Mouse (Mus musculus) gastrocnemius, adult 2 months (tissue): ENCODE results near the gene Fam222b. TPM values are rescaled to one million over a fixed set of nuclear protein-coding genes. Genes with fewer than 3 reads are reported as not detected.
"Not testable (repeated sequence)": the region's sequence is repeated elsewhere in the genome, so short reads cannot be mapped to it uniquely, and the experiment has no call there.

Source experiments
- DNase-seq: peaks from one replicate; pipeline ENCODE4 v3.0.0; 2022
- H3K27ac ChIP-seq: fragments of 200-600 bp; 2 replicates; pipeline ENCODE4 v1.8.1; 2022; ENCODE audit warnings: mild to moderate bottlenecking
- H3K4me3 ChIP-seq: fragments of 200-600 bp; 2 replicates; pipeline ENCODE4 v1.8.1; 2022; ENCODE audit warnings: mild to moderate bottlenecking, moderate library complexity
- CTCF ChIP-seq: fragments of 200-600 bp; IDR thresholded peaks from 2 replicates; pipeline ENCODE4 v1.8.1; 2022; ENCODE audit warnings: antibody characterized with exemption, mild to moderate bottlenecking, moderate library complexity
- intact Hi-C: fragments of 180-260 bp; cut with DNase I; formaldehyde crosslinking; loops from one replicate; pipeline ENCODE4 v1.15.1; 2025
- total RNA-seq, 2 experiments: library from RNA; stranded (reverse); gene quantifications; 2 replicates each; pipeline ENCODE4 v1.2.3; 2021

Gene Fam222b
- total RNA-seq, 2 experiments from 2014 or later: 7.1 to 7.9 TPM

DNA sequence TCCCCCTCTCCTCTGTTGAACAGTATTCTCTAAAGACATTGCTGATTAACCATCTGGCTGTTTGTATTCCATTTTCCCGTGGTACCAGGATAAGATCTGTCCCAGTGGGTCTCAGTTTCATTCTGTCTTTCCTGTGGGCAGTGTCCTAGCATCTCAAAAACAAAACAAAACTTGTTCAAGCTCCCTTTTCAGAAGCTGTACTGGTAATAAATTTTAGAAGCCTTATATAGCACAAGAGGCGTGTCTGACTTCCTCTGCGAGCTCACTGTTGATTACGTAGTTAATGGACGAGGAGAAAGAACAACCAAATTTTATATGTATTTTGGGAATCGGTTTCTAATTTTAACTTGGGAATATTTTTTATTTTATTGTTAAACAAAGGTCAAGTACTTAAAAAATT is 31.2 kb downstream of the Fam222b start:
- intact Hi-C loops: no loop called here
- Histone ChIP-seq H3K4me3 (peak overlapping the region; percentile 11; the same call in 1 of the 2 replicates), H3K27ac (peak overlapping the region; percentile 61)
- DNase-seq: no peak
- no peak for TF ChIP-seq CTCF

DNA sequence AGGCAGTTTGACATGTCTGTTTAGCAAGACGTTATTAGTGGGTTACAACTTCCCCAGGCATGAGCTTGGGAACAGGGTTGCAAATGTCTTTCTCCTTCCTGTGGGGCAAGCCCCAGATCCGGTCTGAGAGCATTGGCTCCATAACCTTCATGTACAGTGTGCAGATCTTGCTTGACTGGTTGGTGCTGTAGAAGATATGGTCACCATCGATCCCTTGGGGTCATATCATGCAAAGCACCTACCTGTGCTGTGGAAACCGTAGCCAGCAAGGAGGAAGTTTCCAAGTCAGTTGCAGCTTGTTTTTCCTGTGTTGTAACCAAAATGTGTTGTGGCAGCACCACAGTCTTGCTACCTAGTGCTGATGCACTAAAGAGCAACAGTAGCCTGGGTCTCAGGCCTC is 32.3 kb downstream of the Fam222b start:
- TF ChIP-seq CTCF: no peak
- DNase-seq: no peak
- intact Hi-C loops: no loop called here
- Histone ChIP-seq H3K27ac (peak overlapping the region; percentile 56; the same call in 1 of the 2 replicates), H3K4me3 (no peak overlapping the region)

DNA sequence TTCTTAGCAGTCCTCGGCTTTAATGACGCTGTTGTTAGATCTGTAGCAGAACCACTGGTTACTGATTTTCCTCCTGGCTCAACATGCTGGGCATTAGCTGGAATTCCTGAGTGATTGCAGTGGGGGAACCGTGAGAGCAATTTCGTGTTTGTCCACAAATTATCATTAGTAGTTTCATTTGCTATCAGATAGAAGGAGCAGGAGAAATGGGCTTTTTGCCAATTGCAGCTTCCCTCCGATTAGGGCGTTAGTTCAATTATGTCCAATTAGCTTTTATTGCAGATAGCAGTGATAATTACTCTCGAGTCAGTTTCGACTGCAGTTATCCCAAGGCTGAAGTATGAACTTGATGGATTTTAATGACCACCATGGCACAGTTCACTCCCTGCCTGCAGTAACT is 35.0 kb downstream of the Fam222b start:
- intact Hi-C loops: no loop called here
- no peak for DNase-seq
- H3K4me3 ChIP-seq: no peak overlapping the region
- no peak for TF ChIP-seq CTCF
- H3K27ac ChIP-seq: no peak overlapping the region

DNA sequence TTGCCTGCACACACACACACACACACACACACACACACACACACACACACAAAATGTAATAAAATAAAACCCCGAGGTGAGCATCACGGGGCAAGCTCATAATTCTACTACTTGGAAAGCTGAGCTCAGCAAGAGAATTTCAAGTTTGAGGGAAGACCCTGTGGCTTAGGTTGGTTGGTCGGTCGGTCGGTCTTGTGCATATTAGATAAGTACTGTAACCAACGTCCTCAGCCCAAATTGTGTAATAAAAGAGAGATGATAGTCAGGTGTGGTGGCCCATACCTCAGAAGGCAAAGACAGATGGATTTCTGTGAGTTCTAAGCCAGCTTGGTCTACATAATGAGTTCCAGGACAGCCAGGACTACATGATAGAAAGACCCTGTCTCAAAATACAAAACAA is 39.5 kb downstream of the Fam222b start:
- Histone ChIP-seq H3K4me3 (no peak overlapping the region), H3K27ac (no peak overlapping the region)
- TF ChIP-seq CTCF: no peak
- no peak for DNase-seq
- intact Hi-C loops: no loop called here

DNA sequence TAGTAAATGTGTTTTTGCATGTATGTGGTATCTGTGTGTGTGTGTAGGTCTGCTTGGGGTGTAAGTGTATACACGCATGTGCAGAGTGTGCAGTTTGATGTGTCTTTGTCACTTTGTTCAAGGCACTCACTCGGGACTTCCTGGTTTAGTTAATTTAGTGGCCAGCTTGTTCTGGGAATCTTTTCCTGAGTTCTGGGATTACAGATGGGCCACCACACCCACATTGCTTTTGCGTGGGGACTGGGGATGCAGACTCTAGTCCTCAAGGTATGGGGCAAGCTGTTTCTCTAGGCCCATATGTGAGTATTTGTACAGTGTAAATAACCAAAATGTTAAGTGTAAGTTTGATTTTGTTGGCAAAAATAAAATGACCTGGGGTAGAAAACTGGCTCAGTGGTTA is 39.9 kb downstream of the Fam222b start:
- TF ChIP-seq CTCF: no peak
- H3K27ac ChIP-seq: no peak overlapping the region
- H3K4me3 ChIP-seq: no peak overlapping the region
- intact Hi-C loops: no loop called here
- no peak for DNase-seq

DNA sequence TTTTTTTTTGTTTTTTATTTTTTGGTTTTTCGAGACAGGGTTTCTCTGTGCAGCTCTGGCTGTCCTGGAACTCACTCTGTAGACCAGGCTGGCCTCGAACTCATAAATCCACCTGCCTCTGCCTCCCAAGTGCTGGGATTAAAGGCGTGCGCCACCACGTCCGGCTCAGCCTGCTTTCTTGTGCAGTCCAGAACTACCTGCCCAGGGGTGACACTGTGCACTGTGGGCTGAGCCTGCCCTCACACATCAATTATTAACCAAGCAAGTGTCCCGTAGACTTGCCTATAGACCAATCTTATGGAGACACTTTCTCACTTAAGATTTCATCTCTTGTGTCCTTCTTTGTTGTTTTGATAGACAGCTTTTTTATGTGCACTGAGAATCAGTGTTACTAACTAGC is 40.9 kb downstream of the Fam222b start:
- H3K4me3 ChIP-seq, intact Hi-C loops, DNase-seq, H3K27ac ChIP-seq: not testable (repeated sequence)

DNA sequence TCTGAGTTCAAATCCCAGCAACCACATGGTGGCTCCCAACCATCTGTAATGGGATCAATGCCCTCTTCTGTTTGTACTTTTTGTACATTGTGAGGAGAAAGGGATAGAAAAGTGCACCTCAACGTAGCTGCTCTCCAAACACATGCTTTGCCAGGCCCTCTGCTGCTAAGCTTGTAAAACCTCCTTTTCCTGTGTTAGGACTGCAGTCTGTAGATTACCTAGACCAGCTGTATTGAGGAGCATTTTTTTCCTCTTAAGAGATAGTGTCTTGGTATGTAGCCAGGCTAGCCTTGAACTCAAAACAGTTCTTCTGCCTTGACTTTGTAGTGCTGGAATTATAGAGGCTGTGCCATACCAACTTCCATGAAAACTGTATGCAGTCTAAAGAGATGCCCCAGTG is 41.7 kb downstream of the Fam222b start:
- intact Hi-C loops: no loop called here
- TF ChIP-seq CTCF: no peak
- DNase-seq: no peak
- no peak overlapping the region for H3K27ac ChIP-seq
- H3K4me3 ChIP-seq: no peak overlapping the region

DNA sequence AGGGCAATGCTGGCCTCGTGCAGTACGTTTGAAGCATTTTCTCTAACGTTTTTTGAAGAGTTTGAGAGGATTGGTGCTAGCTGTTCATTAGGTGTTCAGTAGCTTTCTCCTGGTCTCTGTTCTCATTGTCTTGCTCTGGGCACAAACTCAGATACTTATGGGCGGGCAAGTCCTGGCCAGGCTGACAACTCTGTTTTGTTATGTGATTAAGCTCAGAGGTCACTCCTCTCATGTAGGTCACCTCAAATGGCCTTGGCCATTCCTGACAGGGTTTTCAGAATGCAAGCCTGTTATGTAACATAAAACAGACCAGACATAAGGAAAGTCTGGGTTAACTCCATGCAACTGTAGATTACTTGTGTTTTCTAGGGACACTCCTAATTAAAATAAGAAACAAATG is 43.1 kb downstream of the Fam222b start:
- TF ChIP-seq CTCF: no peak

DNA sequence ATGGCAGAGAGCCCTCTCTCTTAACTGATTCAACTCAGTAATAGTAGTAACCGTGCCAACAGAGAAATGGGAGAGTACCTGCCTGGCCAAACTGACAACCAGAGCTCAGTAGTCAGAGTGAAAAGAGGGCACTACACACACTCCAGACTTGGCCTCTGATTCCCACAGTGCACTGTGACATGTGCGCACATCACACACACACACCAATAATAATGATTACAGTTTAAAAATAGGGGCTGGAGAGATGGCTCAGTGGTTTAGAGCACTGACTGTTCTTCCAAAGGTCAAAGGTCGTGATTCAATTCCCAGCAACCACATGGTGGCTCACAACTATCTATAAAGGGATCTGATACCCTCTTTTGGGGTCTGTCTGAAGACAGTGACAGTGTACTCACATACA is 43.6 kb downstream of the Fam222b start:
- H3K27ac ChIP-seq: peak overlapping the region; percentile 41; the same call in 1 of the 2 replicates
- H3K4me3 ChIP-seq: no peak overlapping the region
- no peak for DNase-seq
- intact Hi-C loops: no loop called here
- no peak for TF ChIP-seq CTCF

More for the DNA sequence above, 43.1 kb downstream of the Fam222b start:
- intact Hi-C loops: no loop called here
- Histone ChIP-seq H3K27ac (peak overlapping the region; percentile 41; the same call in 1 of the 2 replicates), H3K4me3 (no peak overlapping the region)
- no peak for DNase-seq

DNA sequence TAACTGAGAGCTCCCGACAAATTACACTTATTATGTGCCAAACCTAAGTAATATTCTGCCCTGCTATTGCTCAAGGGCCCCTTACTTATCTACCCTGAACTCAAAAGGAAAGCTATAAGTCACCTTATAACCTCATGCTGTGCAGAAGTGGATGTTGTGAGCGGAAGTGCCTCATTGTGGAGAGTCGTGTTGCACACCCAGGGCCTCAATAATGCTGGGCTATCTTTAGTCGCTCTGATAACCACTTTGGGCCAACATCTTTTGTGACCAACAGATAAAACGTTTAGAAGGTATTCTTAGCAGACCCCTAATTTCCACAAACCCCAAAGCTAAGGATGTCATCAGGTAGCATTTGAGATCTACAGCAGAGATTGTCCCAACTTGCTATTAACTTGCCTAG is 46.2 kb downstream of the Fam222b start:
- H3K27ac ChIP-seq: no peak overlapping the region
- TF ChIP-seq CTCF: no peak
- intact Hi-C loops: no loop called here
- no peak for DNase-seq
- no peak overlapping the region for H3K4me3 ChIP-seq

DNA sequence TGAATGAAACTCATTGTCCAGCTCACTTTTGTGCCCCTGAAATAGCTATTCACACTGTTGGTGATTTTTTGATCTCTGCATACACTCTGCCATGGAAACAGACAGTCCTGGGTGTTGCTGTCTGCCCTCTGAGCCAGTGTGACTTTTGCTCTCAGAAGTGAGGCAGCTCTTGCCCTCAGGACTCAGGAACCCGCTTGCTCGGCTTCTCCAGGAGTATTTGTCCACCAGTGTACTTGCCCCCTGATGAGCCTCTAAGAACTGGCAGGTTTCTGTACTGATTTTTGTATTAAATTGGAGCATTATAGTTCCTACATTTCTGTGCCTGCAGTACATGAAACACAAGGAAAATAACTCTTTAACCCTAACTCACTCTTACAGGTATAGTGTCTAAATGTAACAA is 49.1 kb downstream of the Fam222b start:
- DNase-seq: no peak
- TF ChIP-seq CTCF: no peak
- intact Hi-C loops: no loop called here
- Histone ChIP-seq H3K4me3 (no peak overlapping the region), H3K27ac (no peak overlapping the region)

DNA sequence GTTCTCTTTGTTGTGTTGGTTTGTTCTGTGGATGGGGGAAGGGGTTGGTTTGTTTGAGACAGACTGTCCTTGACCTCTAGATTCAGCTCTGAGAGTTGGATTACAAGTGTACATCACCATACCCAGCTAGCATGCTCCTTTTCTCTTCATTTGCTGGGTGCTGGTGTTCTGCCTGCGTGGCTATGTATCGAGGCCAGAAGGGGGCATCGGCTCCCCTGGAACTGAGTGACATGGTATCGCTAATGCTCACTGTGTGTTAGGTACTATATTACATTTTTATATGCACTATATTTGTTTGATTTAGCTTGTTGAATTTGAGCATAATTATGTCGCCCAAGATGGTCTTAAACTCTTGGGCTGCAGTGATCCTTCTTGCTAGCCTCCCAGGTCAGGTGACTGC is 51.7 kb downstream of the Fam222b start:
- Histone ChIP-seq H3K27ac (peak overlapping the region; percentile 44), H3K4me3 (no peak overlapping the region)
- peak; percentile 12; the same call in 1 of the 2 replicates for TF ChIP-seq CTCF
- no peak for DNase-seq
- intact Hi-C loops: no loop called here

DNA sequence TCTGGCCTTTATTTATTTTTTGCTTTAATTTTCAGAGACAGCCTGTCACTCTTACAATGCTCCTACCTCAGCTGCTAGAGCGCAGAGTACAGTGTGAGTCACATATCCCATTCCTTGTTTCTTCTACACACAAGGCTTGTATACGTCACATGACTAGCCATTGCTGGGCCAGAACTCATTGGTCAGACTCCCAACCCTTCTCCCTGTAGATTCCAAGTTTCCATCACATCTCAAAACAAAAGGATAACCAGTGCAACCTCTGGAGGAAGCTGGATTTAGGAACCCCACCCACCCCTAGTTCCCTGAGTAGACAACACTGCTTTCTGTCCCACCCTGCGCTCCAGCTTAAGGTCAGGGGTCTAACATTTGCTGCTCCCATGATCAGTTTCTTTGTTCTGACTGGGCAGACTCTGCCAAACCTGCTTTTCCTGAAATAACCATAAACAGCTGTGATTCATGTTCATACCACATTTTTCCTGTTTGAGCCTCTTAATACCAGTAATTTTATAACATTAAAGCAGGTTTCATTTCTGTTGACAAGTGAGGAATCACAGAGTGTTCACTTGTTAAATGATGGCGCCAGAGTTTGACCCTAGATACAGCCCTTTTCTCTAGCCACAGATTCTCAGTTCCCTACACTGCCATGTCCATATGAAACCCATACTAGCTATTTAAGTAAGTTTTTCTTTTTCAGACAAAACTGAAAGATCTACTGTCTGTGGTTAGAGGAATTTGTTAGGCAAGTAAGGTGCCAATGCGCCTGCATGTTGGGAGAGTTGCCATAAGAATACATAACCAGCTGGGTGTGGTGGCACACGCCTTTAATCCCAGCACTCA is 52.5 kb downstream of the Fam222b start:
- Histone ChIP-seq H3K27ac (peak overlapping the region; percentile 44), H3K4me3 (no peak overlapping the region)
- peak; percentile 13; the same call in 1 of the 2 replicates for TF ChIP-seq CTCF
- DNase-seq: no peak
- intact Hi-C loops: no loop called here

DNA sequence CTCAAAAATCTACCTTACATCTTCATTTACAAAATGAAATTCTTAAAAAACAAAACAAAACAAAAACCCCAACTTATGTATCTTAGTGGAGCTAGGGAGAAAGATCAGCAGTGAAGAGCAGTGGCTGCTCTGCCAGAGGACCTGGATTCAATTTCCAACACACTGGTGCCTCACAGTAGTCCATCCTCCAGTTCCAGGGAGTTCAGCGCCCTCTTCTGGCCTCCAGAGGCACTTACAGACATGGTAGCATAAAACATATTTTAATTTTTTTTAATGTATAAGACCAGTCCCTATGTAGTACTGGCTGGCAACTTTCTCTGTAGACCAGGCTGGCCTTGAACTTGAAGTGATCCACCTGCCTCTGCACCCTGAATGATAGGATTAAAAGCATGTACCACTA is 56.7 kb downstream of the Fam222b start:
- Histone ChIP-seq H3K27ac (no peak overlapping the region), H3K4me3 (no peak overlapping the region)
- intact Hi-C loops: loop anchor here (5.0 kb wide), 1 partner anchor 89 kb away; no protein-coding TSS in a partner anchor
- no peak for DNase-seq
- TF ChIP-seq CTCF: peak; percentile 57
